Mouse (Mus musculus): Measurements from ENCODE around the gene Gm20481.

DNA sequence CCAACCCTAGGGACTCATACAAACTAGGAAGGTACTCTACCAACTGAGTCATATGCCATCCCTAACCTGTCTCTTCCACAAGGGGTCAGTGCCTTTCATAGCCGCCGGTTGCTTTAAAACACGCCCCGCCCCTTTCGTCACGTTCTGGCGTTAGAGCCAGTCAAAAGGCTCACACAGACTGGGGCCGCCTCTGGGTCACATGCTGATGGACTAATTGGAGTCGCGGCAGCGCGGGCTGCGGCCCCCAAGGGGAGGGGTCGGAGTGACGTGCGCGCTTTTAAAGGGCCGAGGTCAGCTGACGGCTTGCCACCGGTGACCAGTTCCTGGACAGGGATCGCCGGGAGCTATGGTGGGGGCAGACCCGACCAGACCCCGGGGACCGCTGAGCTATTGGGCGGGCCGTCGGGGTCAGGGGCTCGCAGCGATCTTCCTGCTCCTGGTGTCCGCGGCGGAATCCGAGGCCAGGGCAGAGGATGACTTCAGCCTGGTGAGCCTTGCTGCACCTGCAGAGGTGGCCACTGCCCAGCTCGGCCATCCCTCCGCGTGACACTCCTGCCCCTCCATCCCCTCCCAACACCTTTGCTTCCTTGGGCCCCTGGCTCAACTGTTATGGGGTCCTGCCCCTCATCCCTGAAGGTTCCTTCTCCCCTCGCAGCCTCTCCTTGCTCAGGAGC is 38.5 kb upstream of the Gm20481 start, which contains the start of gene Neu1:
- TF ChIP-seq CTCF (IDR thresholded peaks at IDR 0.05; ENCODE audit: extremely low read depth, insufficient read length, insufficient replicate concordance, low read depth, low read length) (peak; percentile 64; the same call in 1 of the 2 replicates), POLR2A (IDR thresholded peaks at IDR 0.05; ENCODE audit: low read depth, low read length) (peak; percentile 84; the same call in 1 of the 2 replicates)

All from small intestine, adult 2 months (tissue).